Mouse (Mus musculus): ENCODE measurements around the gene Faiml. TPM values are rescaled to one million over a fixed set of nuclear protein-coding genes. Genes with fewer than 3 reads are reported as not detected.

Faiml gene
- not detected for polyA plus RNA-seq (2017; shearing (Covaris generic))

GRCm38 (mm10) chr9:99237139-99237538 is at the start of gene Faiml:
Faiml (minus strand) TSS chr9:99237239.

GRCm38 (mm10) chr9:99243190-99243894 is 6.3 kb upstream of the Faiml start, which contains the start of gene Cep70:
Cep70 (plus strand) TSS chr9:99243367.

Other genes starting within 250 kb of the Faiml start
- 1.2 TPM for gene Gm1123, start 201.5 kb downstream of the Faiml start, polyA plus RNA-seq (2017; shearing (Covaris generic))
- gene Pik3cb, start 96.6 kb downstream of the Faiml start, polyA plus RNA-seq (2017; shearing (Covaris generic)), result 2.3 TPM
- gene Cep70, start 6.1 kb upstream of the Faiml start, polyA plus RNA-seq (2017; shearing (Covaris generic)), result 17.3 TPM
- gene Esyt3, start 121.3 kb upstream of the Faiml start, polyA plus RNA-seq (2017; shearing (Covaris generic)), result not detected
- not detected for gene Mras, start 200.1 kb upstream of the Faiml start, polyA plus RNA-seq (2017; shearing (Covaris generic))
- gene Nme9, start 214.2 kb upstream of the Faiml start, polyA plus RNA-seq (2017; shearing (Covaris generic)), result not detected